Mouse (Mus musculus): ENCODE results near the gene Zfp607b. TPM values are rescaled to one million over a fixed set of nuclear protein-coding genes. Genes with fewer than 3 reads are reported as not detected.

The Zfp607b gene
- total and polyA plus RNA-seq, 3 experiments = 0.04 to 4.4 (median 1.7) TPM

DNA sequence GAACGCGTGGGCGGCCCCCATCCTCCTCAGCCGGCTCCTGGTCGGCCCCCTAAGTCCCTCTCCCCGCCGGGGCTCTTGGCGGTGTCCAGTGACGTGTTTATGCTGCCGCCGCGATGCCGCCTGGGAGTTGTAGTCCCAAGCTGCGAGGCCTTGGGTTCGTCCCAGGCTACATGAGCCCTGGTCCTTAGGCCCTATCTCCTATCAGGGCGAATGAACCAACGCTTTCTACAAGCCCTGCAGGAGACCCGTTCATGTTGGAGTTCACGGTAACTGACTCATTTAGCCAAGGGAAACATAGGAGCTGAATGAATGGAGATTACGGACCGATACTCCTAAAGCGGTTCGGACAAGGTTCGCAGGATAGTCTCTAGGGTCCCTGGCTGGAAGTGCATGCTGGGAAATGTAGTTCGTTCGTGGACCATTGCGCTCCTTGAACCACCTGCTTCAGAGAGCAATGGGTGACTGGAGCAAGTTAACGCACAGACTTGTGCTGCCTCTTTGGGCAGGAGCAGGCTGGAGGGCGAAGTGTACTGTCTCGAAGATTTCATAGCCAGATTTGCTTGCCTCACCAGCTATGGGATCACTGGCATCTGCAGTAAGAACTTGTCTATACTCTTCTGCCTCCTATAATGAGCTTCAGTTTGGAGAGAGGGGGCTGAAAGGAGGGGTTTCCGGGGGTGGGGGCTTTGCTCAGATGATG lies 14.5 kb upstream of the Zfp607b start, which contains the start of gene Map3k10:
Map3k10 (minus strand) TSS at position 77 of the 700 bp plus-strand sequence.
- Histone ChIP-seq H3K9me3 (replicated peaks) (no peaks in the 10 kb centered on the region), H3K27me3 (ENCODE audit: insufficient read depth, low read length) (no peaks in the 10 kb centered on the region), H3K36me3 (replicated peaks) (peaks cover 51% of the 10 kb centered on the region), H3K4me1 (ENCODE audit: insufficient read depth, low read depth, low read length) (peaks cover 39% of the 10 kb centered on the region), H3K4me3 (ENCODE audit: low read depth, low read length) (peak within 1 kb of the TSS; percentile 78)
- DNase-seq (ENCODE audit: low spot score) = peak; percentile 94
- peak; percentile 96 for ATAC-seq (ENCODE audit: extremely low read depth, insufficient number of reproducible peaks, low FRiP score, poor library complexity, severe bottlenecking)
- no peak for TF ChIP-seq GATA2 (IDR thresholded peaks at IDR 0.05; ENCODE audit: borderline replicate concordance, low read depth, low read length)
- TF ChIP-seq CTCF (IDR thresholded peaks at IDR 0.05; ENCODE audit: low read depth, low read length) = no peak
- no peak for TF ChIP-seq GATA1 (IDR thresholded peaks at IDR 0.05; ENCODE audit: borderline replicate concordance, low read length)
- no peak for TF ChIP-seq POLR2AphosphoS5 (IDR thresholded peaks at IDR 0.05; ENCODE audit: insufficient replicate concordance, low read depth, low read length)
- no peak for TF ChIP-seq TAL1 (conservative IDR thresholded peaks at IDR 0.05; ENCODE audit: low read depth, low read length)

DNA sequence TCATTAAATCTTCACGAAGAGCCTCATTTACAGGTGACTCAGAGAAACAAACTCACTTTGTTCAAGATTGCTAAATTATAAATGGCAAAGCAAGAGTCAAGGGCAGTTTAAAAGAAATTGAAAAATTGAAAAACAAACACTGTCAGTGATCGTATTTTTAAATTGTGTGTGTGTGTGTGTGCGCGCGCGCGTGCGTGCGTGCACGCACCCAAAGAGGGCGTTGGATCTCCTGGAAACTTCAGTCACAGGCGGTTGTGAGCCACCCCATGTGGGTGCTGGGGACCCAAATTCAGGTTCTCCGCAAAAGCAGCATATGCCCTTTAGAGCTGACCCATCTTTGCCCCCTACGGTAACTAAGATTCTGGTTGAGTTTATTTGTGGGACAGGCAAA lies 13.9 kb upstream of the Zfp607b start:
- no peak for ATAC-seq (ENCODE audit: extremely low read depth, insufficient number of reproducible peaks, low FRiP score, poor library complexity, severe bottlenecking)
- Histone ChIP-seq H3K27me3 (ENCODE audit: insufficient read depth, low read length) (no peaks in the 10 kb centered on the region), H3K36me3 (replicated peaks) (peaks cover 47% of the 10 kb centered on the region), H3K9me3 (replicated peaks) (no peaks in the 10 kb centered on the region), H3K4me3 (ENCODE audit: low read depth, low read length) (peak overlapping the region; percentile 78), H3K4me1 (ENCODE audit: insufficient read depth, low read depth, low read length) (peaks cover 39% of the 10 kb centered on the region)
- no peak for TF ChIP-seq POLR2AphosphoS5 (IDR thresholded peaks at IDR 0.05; ENCODE audit: insufficient replicate concordance, low read depth, low read length)
- no peak for TF ChIP-seq GATA2 (IDR thresholded peaks at IDR 0.05; ENCODE audit: borderline replicate concordance, low read depth, low read length)
- TF ChIP-seq TAL1 (conservative IDR thresholded peaks at IDR 0.05; ENCODE audit: low read depth, low read length) = no peak
- TF ChIP-seq CTCF (IDR thresholded peaks at IDR 0.05; ENCODE audit: low read depth, low read length) = no peak
- no peak for TF ChIP-seq GATA1 (IDR thresholded peaks at IDR 0.05; ENCODE audit: borderline replicate concordance, low read length)
- DNase-seq (ENCODE audit: low spot score) = no peak

DNA sequence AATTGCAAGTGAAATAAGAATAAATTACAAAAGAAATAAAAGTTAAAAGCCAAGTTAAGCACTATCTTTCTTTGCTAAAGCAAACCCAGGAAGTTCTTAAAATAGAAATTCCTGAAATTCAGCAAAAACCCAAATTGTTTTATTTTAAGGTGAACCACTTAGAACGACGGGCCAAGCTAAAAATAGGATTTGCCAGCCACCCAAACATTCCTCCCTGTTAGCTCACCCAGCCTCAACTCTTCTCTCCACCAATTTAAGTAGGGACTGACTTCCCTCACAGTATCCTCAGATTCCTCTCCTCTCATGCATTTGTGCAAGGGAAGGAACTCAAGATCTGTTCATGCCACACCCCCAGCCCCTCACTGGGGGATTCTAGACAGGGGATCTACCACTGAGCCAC lies 5.9 kb upstream of the Zfp607b start:
- no peak overlapping the region for H3K4me3 ChIP-seq (ENCODE audit: low read depth, low read length)
- ATAC-seq (ENCODE audit: extremely low read depth, insufficient number of reproducible peaks, low FRiP score, poor library complexity, severe bottlenecking) = no peak
- no peak for DNase-seq (ENCODE audit: low spot score)
- peaks cover 18% of the 10 kb centered on the region for H3K36me3 ChIP-seq (replicated peaks)
- H3K27me3 ChIP-seq (ENCODE audit: insufficient read depth, low read length) = no peaks in the 10 kb centered on the region
- H3K4me1 ChIP-seq (ENCODE audit: insufficient read depth, low read depth, low read length) = peaks cover 15% of the 10 kb centered on the region
- TF ChIP-seq CTCF (IDR thresholded peaks at IDR 0.05; ENCODE audit: low read depth, low read length) (no peak), GATA2 (IDR thresholded peaks at IDR 0.05; ENCODE audit: borderline replicate concordance, low read depth, low read length) (no peak), TAL1 (conservative IDR thresholded peaks at IDR 0.05; ENCODE audit: low read depth, low read length) (no peak), POLR2AphosphoS5 (IDR thresholded peaks at IDR 0.05; ENCODE audit: insufficient replicate concordance, low read depth, low read length) (no peak), GATA1 (IDR thresholded peaks at IDR 0.05; ENCODE audit: borderline replicate concordance, low read length) (no peak)
- H3K9me3 ChIP-seq (replicated peaks) = no peaks in the 10 kb centered on the region

DNA sequence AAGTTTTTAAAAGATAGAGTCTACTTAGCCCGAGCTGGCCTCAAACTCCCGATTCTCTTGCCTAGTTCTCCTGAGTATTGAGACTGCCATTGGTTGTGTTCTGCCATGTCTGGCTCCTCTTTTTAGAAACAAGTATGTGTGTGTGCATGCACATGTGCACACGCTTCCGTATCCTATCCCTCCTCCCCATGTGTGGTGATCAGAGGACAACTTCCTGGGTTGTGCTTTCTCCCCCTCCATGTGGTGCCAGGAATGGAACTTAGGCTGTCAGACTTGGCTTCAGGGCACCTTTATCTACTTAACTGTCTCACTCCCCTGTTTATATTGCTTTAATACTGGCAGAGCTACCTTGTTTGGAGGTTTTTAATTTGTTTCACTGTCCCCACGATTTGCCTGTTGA lies 3.9 kb upstream of the Zfp607b start:
- Histone ChIP-seq H3K27me3 (ENCODE audit: insufficient read depth, low read length) (no peaks in the 10 kb centered on the region), H3K4me3 (ENCODE audit: low read depth, low read length) (no peak overlapping the region), H3K36me3 (replicated peaks) (peaks cover 8% of the 10 kb centered on the region), H3K9me3 (replicated peaks) (no peaks in the 10 kb centered on the region), H3K4me1 (ENCODE audit: insufficient read depth, low read depth, low read length) (peaks cover 24% of the 10 kb centered on the region)
- ATAC-seq (ENCODE audit: extremely low read depth, insufficient number of reproducible peaks, low FRiP score, poor library complexity, severe bottlenecking) (no peak), DNase-seq (ENCODE audit: low spot score) (no peak)
- TF ChIP-seq TAL1 (conservative IDR thresholded peaks at IDR 0.05; ENCODE audit: low read depth, low read length) (no peak), CTCF (IDR thresholded peaks at IDR 0.05; ENCODE audit: low read depth, low read length) (no peak), GATA1 (IDR thresholded peaks at IDR 0.05; ENCODE audit: borderline replicate concordance, low read length) (no peak), POLR2AphosphoS5 (IDR thresholded peaks at IDR 0.05; ENCODE audit: insufficient replicate concordance, low read depth, low read length) (no peak), GATA2 (IDR thresholded peaks at IDR 0.05; ENCODE audit: borderline replicate concordance, low read depth, low read length) (no peak)

DNA sequence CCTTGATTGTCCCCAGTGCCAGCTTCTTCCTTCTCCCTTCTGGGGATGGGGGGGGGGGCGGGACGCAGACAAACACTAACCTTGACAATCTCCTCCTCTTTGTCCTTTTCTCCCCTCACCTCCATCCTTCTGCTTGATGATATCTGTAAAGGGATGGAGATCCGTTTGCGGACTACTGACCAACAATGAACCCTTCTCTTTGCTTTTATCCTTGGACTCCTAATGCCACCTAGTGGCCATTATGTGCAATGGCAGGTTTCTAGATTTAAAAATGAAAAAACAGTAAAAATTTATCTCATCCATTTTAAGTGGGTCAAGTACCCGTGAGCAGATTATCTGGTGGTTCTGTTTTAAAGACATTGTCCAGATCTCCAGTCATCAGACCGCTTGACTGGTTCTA lies 3.5 kb upstream of the Zfp607b start:
- no peaks in the 10 kb centered on the region for H3K27me3 ChIP-seq (ENCODE audit: insufficient read depth, low read length)

DNA sequence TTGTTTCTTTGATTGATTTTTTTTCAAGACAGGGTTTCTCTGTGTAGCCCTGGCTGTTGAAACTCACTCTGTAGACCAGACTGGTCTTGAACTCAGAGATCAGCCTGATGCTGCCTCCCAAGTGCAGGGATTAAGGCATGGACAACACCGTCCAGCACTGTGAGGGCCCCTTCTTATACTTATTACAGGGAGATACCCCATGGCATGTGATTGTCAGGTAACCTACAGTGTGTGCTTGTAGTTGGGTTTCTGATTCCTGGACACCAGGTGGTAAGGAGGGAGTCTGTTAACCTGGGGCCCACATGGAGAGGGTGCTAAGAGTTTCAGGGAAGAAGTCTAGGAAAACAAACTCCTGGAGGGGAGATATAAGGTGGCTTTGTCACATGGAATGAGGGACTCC lies 2.1 kb upstream of the Zfp607b start:
- Histone ChIP-seq H3K9me3 (replicated peaks) (no peaks in the 10 kb centered on the region), H3K4me1 (ENCODE audit: insufficient read depth, low read depth, low read length) (peaks cover 29% of the 10 kb centered on the region), H3K4me3 (ENCODE audit: low read depth, low read length) (no peak overlapping the region), H3K27me3 (ENCODE audit: insufficient read depth, low read length) (no peaks in the 10 kb centered on the region), H3K36me3 (replicated peaks) (peaks cover under 1% of the 10 kb centered on the region)
- TF ChIP-seq GATA2 (IDR thresholded peaks at IDR 0.05; ENCODE audit: borderline replicate concordance, low read depth, low read length) = no peak
- TF ChIP-seq GATA1 (IDR thresholded peaks at IDR 0.05; ENCODE audit: borderline replicate concordance, low read length) = no peak
- TF ChIP-seq TAL1 (conservative IDR thresholded peaks at IDR 0.05; ENCODE audit: low read depth, low read length) = no peak
- no peak for TF ChIP-seq CTCF (IDR thresholded peaks at IDR 0.05; ENCODE audit: low read depth, low read length)
- TF ChIP-seq POLR2AphosphoS5 (IDR thresholded peaks at IDR 0.05; ENCODE audit: insufficient replicate concordance, low read depth, low read length) = no peak
- ATAC-seq (ENCODE audit: extremely low read depth, insufficient number of reproducible peaks, low FRiP score, poor library complexity, severe bottlenecking) = no peak
- DNase-seq (ENCODE audit: low spot score) = no peak

More for the DNA sequence above, 3.5 kb upstream of the Zfp607b start:
- Histone ChIP-seq H3K4me1 (ENCODE audit: insufficient read depth, low read depth, low read length) (peaks cover 29% of the 10 kb centered on the region), H3K36me3 (replicated peaks) (peaks cover 8% of the 10 kb centered on the region), H3K4me3 (ENCODE audit: low read depth, low read length) (no peak overlapping the region), H3K9me3 (replicated peaks) (no peaks in the 10 kb centered on the region)
- DNase-seq (ENCODE audit: low spot score) (no peak), ATAC-seq (ENCODE audit: extremely low read depth, insufficient number of reproducible peaks, low FRiP score, poor library complexity, severe bottlenecking) (no peak)
- TF ChIP-seq TAL1 (conservative IDR thresholded peaks at IDR 0.05; ENCODE audit: low read depth, low read length) (no peak), POLR2AphosphoS5 (IDR thresholded peaks at IDR 0.05; ENCODE audit: insufficient replicate concordance, low read depth, low read length) (no peak), CTCF (IDR thresholded peaks at IDR 0.05; ENCODE audit: low read depth, low read length) (no peak), GATA2 (IDR thresholded peaks at IDR 0.05; ENCODE audit: borderline replicate concordance, low read depth, low read length) (no peak), GATA1 (IDR thresholded peaks at IDR 0.05; ENCODE audit: borderline replicate concordance, low read length) (no peak)
